Mouse (Mus musculus): Measurements from ENCODE around the gene Gm6460. TPM values are rescaled to one million over a fixed set of nuclear protein-coding genes. Genes with fewer than 3 reads are reported as not detected.

Gm6460 gene
- polyA plus RNA-seq (2014; fragmentation: Illumina TruSeq; extraction: RNeasy Lipid Tissue Mini Kit (QIAGEN cat#74804); ENCODE audit: low read depth, low replicate concordance), result not detected

DNA sequence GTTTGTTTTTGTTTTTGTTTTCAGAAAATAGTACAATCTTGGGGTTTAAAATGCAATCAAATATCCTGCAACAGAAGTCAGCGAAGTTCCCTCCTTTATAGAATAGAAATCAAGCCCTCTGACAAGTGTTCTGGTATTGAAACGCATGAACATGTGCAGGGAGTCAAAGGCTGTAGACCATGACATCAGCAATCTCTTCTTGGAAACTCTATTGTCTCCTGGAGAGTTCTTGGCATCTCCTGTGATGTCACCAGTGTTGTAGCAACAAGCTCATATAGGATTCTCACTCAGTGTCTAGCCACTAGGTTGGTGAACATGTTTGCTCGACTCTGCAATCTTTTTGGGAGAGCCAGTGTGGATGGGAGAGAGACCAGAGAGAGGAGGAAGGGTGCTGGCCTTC is at the start of gene Gm6460:
Gm6460 (plus strand) TSS at position 301 of the 400 bp plus-strand sequence.

Other genes starting within 250 kb of the Gm6460 start
- not detected for gene Gm8897, start 178.5 kb upstream of the Gm6460 start, polyA plus RNA-seq (2014; fragmentation: Illumina TruSeq; extraction: RNeasy Lipid Tissue Mini Kit (QIAGEN cat#74804); ENCODE audit: low read depth, low replicate concordance)
- not detected for gene Gm8906, start 92.2 kb upstream of the Gm6460 start, polyA plus RNA-seq (2014; fragmentation: Illumina TruSeq; extraction: RNeasy Lipid Tissue Mini Kit (QIAGEN cat#74804); ENCODE audit: low read depth, low replicate concordance)
- gene Gm8922, start 87.0 kb downstream of the Gm6460 start, polyA plus RNA-seq (2014; fragmentation: Illumina TruSeq; extraction: RNeasy Lipid Tissue Mini Kit (QIAGEN cat#74804); ENCODE audit: low read depth, low replicate concordance), result not detected
- gene Gm8926, start 175.6 kb downstream of the Gm6460 start, polyA plus RNA-seq (2014; fragmentation: Illumina TruSeq; extraction: RNeasy Lipid Tissue Mini Kit (QIAGEN cat#74804); ENCODE audit: low read depth, low replicate concordance), result not detected

Data from heart, adult 10 weeks (tissue).